Mouse (Mus musculus) bone marrow macrophage, adult 2 months (primary cell): ENCODE results near the gene Arid2. TPM values are rescaled to one million over a fixed set of nuclear protein-coding genes. Genes with fewer than 3 reads are reported as not detected.
A peak's percentile ranks its signal among the peaks of the same experiment; 100 is the strongest.

Experiments used
- H3K27ac ChIP-seq: 2 replicates; pipeline ENCODE4 v1.5.1; 2012; ENCODE audit warnings: low read depth, low read length; ENCODE audit not compliant: insufficient read depth
- H3K4me1 ChIP-seq: 2 replicates; pipeline ENCODE4 v1.6.1; 2012; ENCODE audit warnings: low read length; ENCODE audit not compliant: control insufficient read depth, insufficient read depth
- H3K4me3 ChIP-seq: 2 replicates; pipeline ENCODE4 v1.5.1; 2012; ENCODE audit warnings: mild to moderate bottlenecking, low read length, moderate library complexity; ENCODE audit not compliant: insufficient read depth
- CTCF ChIP-seq: IDR thresholded peaks from 2 replicates; pipeline ENCODE4 v1.5.1; 2012; ENCODE audit warnings: low read depth, mild to moderate bottlenecking, low read length, moderate library complexity
- POLR2A ChIP-seq: IDR thresholded peaks from 2 replicates; pipeline ENCODE4 v1.6.1; 2012; ENCODE audit warnings: mild to moderate bottlenecking, low read depth, low read length, borderline replicate concordance
- polyA plus RNA-seq: library from polyadenylated mRNA; stranded (reverse); fragments of >200 nt; gene quantifications from 2 replicates; pipeline ENCODE4 v1.2.4, GENCODE M21; 2012; ENCODE audit not compliant: missing spikeins, insufficient read depth, insufficient read length

Gene Arid2
- polyA plus RNA-seq, 1 experiment: 17.4 TPM

DNA sequence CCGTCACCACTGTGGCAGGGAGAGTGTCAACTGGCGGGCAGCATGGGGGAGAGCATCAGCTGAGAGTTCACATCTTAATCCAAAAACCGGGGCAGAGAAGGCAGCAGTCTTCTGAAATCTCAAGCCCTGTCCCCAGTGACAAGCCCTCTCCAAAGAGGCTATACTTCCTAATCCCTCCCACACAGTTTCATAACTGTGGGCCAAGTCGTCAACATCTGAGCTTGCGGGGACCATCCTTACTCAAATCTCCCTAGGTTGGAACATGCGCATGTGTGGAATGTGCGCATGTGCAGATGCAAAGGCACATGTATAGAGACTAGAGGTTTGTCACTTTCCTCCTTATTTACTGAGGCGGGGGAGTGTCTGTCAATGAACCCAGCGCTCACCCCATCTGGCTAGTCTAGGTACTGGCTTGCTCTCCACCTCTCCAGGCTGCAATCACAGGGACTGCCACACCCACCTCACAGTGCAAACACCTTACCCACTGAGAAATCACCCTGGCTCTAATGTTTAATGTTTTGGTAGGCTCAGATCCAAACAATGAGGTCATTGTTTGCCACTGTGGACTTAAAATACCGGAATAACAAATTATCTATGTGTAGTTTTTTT, 16.9 kb upstream of the Arid2 start:
- no peak overlapping the region for H3K27ac ChIP-seq
- H3K4me1 ChIP-seq: no peaks in the 10 kb centered on the region
- no peak overlapping the region for H3K4me3 ChIP-seq
- TF ChIP-seq CTCF (no peak), POLR2A (no peak)

DNA sequence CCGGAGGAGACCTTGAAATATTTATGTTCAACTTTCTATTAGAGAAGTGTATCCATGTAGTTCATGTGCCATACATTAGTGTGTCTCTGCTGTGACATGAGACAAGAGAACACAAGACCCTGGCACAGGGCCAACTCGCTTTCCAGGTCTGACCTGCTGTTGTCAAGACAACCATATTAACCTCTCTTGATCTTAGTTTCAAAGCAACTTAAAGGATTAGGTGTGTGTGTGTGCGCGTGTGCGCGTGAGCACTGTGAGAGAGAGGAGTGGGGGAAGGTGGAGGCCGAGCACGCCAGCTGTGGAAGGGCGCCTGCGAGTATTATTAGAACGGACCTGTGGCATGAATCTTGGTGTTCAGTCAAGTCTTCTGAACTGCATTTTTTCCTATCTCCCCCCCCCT, 15.0 kb upstream of the Arid2 start:
- H3K4me3 ChIP-seq: no peak overlapping the region
- TF ChIP-seq POLR2A: no peak
- no peak for TF ChIP-seq CTCF
- peaks cover 16% of the 10 kb centered on the region for H3K4me1 ChIP-seq
- no peak overlapping the region for H3K27ac ChIP-seq

DNA sequence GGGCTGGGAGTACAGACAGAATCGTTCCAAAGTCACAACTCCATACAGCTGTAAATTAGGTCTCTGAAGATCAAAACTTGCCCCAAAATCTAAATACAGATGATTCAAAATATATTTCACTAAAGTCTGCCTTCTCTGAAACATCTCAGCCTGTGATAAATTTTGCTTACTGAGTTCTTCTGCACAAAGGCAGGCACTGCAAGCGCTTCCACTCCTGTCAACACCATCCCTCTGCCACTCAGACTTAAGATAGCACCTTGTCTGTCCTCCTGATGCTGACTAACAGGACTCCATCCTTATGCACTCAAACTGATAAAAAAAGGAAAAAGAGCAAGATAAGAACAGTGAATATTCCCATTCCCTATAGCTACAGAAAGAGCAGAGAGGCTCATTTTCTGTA, 13.0 kb upstream of the Arid2 start:
- Histone ChIP-seq H3K4me1 (peaks cover 22% of the 10 kb centered on the region), H3K27ac (no peak overlapping the region), H3K4me3 (no peak overlapping the region)
- TF ChIP-seq POLR2A: no peak
- no peak for TF ChIP-seq CTCF

DNA sequence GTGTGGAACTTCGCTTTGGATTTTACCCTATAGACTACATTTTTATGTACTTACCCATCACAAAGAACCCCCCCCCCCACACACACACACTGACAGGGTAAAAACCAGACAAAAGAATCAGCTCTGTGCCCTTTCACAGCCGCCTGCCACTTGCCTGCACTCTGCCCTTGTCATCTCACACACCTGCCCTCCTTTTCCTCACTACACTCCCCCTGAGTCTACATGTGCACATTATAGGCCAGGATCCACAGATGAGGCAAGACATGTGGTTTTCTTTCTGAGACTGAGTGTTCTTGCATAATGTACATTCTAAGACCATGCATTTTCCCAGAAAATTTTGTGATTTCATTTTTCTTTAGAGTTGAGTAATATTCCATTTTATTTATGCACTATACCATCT, 12.1 kb upstream of the Arid2 start:
- Histone ChIP-seq H3K27ac (no peak overlapping the region), H3K4me1 (peaks cover 22% of the 10 kb centered on the region), H3K4me3 (no peak overlapping the region)
- TF ChIP-seq CTCF (no peak), POLR2A (no peak)

DNA sequence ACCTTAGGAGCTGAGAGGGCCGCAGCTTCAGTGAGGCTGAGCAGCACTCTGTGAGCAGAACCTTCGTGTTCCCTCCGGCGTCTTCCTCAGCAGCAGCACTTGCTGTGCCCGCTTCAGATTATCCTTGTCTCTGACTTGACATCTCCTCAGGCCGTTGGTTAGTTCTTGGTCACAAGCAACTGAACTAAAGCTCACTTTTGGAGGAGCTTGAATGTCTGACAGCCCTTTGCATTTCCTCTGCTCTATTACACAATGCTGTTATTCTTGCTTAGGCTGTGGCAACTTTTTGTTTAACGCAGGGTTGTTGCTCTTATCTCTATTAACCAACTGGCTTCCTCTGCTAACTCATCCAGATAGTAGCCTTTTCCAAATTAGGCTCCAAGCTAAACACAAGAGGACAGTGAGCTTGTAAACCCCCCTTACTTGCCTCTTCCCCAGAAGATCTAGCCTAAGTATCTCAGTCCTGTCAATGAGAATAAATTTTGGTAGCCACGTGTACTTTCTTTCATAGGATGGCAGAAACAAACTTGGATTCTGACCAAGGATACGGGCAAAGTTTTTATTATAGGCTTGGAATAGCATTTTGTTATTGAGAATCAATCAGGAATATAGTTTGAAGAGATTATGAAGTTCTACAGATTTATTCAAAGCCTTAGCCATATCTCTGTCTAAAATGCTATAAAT, 11.4 kb upstream of the Arid2 start:
- H3K27ac ChIP-seq: no peak overlapping the region
- H3K4me3 ChIP-seq: no peak overlapping the region
- peaks cover 22% of the 10 kb centered on the region for H3K4me1 ChIP-seq
- TF ChIP-seq CTCF (no peak), POLR2A (no peak)

DNA sequence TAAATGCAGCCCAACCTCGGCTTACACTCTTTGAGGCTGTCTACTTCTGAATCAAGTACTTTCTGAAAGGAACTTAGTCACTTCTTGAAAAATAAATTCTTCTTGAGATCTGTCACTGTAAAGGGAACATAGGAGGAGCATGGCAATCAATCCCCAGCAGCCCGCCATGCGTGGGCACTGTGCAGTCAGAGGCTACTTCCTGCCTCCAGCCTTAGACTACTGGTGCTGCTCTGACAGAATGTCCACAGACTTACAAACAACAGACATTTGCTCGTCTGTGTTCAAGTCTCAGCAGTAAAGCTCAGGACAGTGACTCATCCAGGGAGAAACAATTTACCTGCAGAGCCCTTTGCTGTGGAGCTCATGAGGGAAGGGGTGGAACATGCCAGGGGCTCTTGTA, 10.3 kb upstream of the Arid2 start:
- Histone ChIP-seq H3K4me3 (no peak overlapping the region), H3K27ac (no peak overlapping the region), H3K4me1 (peaks cover 22% of the 10 kb centered on the region)
- TF ChIP-seq POLR2A (no peak), CTCF (no peak)

DNA sequence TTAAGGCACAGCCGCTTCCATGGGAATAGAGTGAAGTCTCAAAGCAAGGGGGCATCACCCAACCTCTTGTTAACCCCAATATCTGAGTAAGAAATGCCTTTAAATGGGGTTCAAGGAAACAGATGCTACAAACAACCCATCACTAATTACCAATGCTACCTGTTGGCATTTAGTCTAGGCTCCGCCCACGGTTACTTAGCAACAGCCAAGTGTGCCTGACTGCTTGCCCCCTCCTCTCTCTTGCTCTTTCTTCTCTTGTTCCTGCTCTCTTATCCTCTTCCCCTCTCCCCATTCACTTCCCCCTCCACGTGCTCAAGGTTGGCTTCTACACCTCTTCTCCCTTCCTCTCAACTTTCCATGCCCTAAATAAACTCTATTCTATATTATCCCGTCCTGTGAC, 6.1 kb upstream of the Arid2 start:
- peaks cover 23% of the 10 kb centered on the region for H3K4me1 ChIP-seq

DNA sequence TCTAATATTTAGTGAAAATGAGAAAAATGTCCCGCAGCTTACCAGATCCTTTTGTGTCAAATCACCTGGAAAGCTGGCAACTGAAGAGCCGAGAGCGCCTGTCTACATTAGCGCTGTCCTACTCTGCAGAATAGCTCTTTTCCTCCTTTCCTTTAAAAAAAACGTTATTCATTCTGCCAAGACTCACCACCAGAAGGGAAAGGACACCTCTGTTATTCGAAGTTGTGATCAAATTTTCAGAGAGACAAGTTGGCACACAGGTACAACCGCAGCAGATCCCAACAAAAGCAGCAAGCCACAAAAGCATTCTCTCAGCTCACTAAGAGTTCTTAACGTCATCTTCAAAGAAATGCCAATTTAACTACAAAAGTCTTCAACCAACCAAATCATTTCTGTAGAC, 4.2 kb upstream of the Arid2 start:
- peaks cover 10% of the 10 kb centered on the region for H3K4me1 ChIP-seq
- no peak overlapping the region for H3K27ac ChIP-seq
- H3K4me3 ChIP-seq: no peak overlapping the region
- TF ChIP-seq POLR2A: no peak
- no peak for TF ChIP-seq CTCF

More for the DNA sequence above, 6.1 kb upstream of the Arid2 start:
- no peak overlapping the region for H3K27ac ChIP-seq
- H3K4me3 ChIP-seq: no peak overlapping the region
- TF ChIP-seq POLR2A (no peak), CTCF (no peak)

DNA sequence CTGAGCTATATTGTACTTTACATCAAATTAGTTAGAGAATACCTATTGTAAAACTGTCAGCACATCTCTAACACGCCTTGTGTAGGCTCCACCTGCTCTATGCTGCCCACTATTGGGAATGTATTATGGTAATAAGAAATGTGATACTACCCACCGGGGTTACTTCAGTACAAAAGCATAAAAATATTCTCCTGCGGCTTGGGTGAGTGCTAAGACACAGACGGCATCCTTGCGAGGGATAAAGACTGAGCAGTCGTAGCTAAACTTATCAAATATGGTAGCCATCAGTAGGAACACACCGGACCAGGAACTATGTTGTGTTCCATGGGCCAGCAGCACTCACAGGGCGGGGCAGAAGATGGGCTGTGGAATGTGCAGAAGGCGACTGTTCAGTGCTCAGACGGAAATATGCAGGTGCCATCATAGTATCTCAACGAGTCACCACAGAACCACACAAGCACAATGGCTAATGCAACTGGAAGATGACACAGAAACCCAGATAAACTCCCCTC, 3.3 kb upstream of the Arid2 start:
- TF ChIP-seq POLR2A (no peak), CTCF (no peak)
- Histone ChIP-seq H3K4me1 (peaks cover 9% of the 10 kb centered on the region), H3K27ac (0 out of 2 replicates have a peak overlapping the region, but pooled peaks have one; percentile 14), H3K4me3 (peak overlapping the region; percentile 97)

DNA sequence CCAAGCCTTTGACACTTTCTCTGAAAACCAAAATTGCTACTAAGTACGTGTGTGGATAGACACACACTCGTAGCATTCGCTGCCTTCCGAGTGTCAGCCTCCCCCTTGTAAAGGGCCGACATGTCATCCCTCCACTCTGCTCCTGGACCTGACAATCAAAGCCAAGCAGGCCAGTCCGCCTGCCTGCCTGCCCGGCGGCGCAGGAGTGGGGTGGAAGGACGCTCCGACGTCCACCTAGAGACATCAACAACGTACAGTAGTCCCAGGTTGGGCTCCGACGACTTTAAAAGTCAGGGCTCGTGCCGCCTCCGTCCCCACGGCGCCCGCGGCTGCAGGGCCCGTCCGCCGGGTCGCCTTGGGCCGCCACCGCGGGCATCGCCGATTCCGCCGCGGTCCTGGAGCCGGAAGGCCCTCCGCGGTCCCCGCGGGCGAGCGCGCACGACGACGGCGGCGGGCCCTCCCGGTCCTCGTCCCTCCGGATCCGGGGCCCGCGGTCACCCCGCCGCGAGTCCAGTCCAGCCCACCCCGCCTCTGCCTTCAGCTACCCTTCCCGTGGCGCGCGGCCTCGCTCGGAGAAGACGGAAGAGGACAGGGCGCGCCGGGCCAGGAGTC, 2.5 kb upstream of the Arid2 start:
- TF ChIP-seq CTCF: no peak
- TF ChIP-seq POLR2A: no peak
- Histone ChIP-seq H3K27ac (peak overlapping the region; percentile 97), H3K4me1 (peaks cover 9% of the 10 kb centered on the region), H3K4me3 (peak overlapping the region; percentile 97)
